Mouse (Mus musculus) monocyte, adult 5-6 weeks (primary cell): ENCODE results near the gene Pgam1. TPM values are rescaled to one million over a fixed set of nuclear protein-coding genes. Genes with fewer than 3 reads are reported as not detected.
"Not testable (repeated sequence)": the region's sequence is repeated elsewhere in the genome, so short reads cannot be mapped to it uniquely, and the experiment has no call there.

ENCODE experiments used
- ATAC-seq: fragments of 153-309, 156-312 bp; replicated peaks from 2 replicates; pipeline ENCODE4 v1.8.0; 2017; ENCODE audit warnings: mild to moderate bottlenecking; ENCODE audit not compliant: low TSS enrichment, insufficient number of reproducible peaks, severe bottlenecking, poor library complexity, low FRiP score
- total RNA-seq: library from RNA; stranded (forward); fragments of 200-1000, 200-491, 200-594 nt; gene quantifications from 3 replicates; pipeline ENCODE4 v1.2.3, GENCODE M21; 2017

Gene Pgam1
- total RNA-seq, result 117 to 136 TPM (median 120 TPM) in 3 replicates

DNA sequence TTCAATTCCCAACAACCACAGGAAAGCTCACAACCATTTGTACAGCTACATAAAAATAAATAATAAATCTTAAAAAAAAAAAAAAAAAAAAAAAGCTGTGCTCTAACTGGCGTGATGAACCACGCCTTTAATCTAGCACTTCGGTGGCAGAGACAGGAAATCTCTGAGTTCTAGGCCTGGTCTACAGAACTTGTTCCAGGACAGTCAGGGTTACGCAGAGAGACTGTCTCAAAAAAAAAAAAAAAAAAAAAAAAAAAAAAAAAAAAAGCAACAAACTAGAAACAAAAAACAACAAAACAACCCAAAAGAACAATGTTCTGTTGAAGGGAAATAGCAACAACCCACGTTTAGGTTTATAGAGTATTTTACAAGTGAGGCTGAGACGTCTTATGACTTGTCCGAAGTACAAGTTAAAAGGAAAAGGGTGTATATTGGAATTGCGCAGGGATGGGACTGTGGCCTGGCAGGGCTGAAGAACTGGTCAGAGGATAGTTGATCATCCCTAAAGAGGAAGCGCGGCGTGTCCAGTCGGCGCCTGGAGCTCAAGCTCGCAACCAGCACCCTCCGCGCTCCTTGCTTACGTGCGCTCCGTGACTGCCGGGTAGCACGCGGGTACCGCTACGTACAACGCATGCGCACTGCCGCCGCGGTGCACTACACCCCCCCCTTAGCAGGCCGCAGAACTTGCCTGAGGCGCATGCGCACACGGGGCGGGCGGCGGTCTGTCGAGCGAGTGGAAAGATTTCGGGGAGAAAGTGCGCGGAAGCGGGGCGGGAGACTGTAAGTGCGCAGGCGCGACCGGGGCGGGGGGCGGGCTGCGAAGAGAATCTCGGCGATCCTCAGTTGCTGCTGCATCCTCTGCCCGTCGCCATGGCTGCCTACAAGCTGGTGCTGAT lies at the start of gene Pgam1:
Gene Pgam1 (plus strand): TSS at position 746 of the 896 bp plus-strand sequence.
- peak; percentile 92 for ATAC-seq

DNA sequence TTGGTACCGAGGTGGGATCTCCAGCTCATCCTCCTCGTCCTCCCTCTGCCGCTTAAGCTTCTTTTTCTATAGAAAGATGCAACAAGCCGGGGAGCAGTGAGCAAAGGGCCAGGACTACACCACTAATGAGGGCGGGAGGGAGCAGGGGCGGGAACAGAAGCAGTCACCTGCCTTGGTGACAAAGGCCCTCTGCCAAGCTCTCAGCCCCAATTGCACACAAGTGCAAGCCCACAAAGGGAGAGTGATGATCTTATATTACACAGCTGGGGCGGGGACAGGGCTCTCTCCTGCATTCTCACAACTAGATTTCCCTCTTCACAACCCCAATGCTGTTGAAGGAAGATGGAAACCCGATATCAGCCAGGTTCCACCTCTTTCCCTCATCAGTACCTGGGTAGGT lies 45.0 kb upstream of the Pgam1 start:
- no peak for ATAC-seq

DNA sequence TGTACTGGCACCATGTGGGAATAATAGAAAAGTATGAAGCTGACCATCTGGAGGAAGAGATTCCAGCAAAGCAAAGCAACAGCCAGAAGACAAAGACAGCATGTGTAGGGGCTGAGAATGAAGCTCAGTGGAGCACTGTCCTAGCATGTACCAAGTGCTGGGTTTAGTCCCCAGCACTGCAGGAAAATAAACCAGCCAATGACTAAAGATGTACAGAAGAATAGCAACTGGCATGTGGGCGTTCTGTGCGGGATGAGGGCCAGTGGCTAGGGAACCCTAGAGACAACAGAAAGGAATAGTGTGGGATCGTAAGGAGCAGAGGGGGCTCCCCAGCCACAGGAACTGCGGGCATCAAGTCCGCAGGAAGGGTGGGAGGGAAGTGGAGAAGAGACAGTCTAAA lies 42.4 kb upstream of the Pgam1 start:
- no peak for ATAC-seq

DNA sequence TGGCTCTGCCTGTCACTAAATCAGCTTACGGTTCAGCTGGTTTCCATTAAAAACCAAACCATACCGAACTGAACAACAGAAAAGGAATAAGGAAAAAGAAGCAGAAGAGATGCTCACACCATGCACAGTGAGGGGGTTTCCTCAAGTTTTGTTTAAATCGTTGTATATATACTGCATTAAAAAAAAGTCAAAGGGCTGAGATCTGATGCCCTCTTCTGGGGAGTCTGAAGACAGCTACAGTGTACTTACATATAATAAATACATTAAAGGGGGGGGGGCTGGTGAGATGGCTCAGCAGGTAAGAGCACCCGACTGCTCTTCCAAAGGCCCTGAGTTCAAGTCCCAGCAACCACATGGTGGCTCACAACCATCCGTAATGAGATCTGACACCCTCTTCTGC lies 41.8 kb upstream of the Pgam1 start:
- ATAC-seq, result not testable (repeated sequence)

DNA sequence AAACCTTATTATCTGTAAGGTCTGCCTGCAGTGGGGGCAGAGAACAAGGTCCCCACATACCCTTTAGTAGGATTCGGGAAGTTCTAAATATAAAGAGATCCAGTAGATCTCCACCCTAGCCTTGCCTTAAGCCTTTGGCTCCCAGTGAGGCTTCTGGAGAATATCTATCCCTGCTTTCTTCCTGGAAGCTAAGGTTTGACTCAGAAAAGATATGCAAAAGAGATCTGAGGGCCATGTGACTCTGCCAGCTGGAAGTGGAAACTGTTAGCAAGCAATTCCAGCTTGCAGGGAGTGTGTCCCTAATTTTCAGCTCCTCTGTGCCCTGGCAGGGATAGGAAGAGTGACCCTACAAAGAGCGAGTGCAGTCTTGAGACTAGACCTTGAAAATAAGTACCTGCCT lies 39.4 kb upstream of the Pgam1 start:
- no peak for ATAC-seq

DNA sequence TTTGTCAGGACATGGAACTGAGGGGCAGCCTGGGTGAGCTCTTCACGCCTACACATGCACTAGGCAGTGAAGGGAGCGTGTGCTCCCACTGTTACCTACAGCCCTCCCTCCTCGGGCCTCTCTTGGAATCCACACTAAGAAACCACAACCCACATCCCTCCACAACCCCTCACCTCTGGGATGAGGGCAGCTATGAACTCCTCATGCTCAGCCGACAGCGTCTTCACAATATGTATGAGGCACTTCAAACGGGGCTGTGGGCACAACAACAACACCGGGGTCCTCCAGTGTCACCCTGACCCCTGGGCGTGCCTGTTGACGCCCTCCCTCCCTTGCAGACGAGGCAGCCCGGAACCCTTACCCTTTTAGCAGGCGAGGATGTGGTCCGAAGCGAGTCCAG lies 37.4 kb upstream of the Pgam1 start:
- no peak for ATAC-seq

DNA sequence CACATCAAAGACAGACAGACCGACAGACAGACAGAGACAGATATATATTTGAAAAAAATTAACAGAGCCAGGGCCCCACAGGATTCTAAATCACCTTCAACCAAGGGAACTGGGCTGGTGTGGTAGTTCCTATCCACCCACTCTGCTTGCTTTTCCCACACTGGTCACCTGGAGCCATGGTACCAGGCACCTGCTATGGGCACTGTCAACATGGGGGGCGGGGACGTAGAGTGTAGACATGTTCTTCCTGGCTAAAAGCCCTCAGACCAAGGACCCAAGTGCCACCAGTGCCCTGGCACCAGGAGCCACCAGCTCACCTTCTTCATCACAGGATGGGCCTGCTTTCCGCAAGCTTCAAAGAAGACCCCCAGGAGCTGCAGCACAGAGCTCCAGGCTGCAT lies 29.9 kb upstream of the Pgam1 start:
- ATAC-seq, result no peak

DNA sequence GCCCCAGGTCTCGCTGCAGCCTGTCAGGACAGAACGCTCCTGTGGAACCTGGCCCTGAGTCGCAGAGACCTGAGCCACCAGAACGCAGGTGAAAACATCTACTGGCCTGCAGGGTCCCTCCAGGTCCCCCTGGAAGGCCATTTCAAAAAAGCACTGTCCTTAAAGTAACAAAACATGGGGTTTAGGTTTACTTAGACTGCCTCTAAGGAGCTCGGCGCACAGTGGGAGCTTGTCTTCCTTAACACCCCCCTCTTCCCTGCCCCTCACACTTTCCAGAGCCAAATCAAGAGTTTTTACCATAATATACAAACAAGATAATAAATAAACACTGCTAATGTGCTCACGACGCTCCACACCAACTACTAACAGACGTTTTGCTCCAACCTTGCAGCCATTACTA lies 27.8 kb upstream of the Pgam1 start:
- no peak for ATAC-seq

DNA sequence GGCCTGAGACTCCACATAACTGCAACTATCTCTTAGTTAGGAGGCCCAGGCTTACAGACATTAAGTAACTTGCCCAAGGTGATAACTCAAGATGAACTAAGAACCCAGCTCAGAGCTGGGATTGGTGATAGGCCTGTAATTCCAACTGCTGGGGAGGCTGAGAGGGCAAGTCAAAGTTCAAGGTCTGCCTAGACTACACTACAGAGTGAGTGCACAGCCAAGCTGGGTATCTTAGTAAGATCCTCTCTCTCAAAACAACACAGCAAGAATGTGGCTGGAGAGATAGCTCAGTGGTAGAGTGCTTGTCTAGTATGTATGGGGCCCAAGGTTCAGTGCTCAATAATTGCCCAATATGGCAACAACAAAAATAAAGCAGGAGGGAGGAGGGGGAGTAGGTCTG lies 23.5 kb upstream of the Pgam1 start:
- ATAC-seq, result no peak

DNA sequence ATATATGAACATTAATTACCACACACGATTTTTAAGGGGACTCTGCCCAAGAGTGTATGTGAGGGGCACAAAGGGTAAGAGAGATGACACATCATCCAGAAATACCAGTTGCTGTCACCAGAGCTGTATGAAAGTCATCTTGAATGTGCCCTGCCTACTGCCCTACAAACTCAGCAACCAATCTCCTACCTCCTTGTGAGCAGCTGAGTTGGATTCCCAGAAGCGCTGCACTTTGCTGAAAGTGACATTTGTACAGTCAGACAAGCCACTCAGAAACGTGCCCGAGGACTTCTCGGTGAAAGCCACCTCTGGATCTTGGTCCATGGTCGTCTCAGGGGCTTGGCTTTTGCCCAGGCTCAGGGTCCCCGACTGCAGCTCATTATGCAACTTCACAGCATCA lies 16.8 kb upstream of the Pgam1 start:
- ATAC-seq, result no peak

DNA sequence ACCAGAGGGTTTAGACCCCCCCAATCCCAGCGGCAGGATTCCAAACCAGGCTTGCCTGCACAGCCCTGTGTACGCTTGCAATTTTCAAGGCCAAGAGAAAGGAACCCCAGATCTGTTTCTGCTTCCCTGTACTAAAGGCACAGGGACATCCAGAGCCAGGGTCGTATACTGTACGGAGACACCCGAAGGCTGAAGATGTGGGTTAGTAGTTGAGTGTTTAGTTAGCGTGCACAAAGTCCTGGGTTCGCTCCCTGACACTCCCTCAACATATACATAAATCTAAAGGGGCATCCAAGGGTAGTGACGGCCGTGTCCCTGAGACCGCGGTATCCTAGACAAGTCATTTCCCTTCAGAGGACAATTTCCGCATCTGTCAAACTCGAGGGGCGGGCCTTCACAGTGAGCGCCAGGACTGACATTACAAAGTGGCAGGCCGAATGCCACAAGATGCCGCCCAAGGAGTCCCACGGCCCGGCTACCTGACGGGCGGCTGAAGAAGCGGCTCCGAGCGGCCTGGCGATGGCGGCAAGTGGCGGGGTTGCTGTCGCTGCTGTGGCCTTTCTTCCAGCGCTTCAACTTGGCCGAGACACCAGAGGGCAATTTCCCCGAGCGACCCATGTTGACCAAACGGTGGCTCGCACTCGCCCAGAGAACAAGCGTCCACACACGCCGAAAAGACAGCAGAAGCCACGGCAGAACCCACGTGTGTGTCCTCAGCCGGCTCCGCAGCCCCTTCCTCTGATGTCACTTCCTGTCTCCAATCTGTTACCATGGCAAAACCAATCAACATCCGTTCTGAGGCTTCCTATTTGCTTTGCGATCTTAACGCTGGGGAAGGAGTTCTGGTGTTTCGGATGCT lies 16.0 kb upstream of the Pgam1 start, which contains the start of gene Rrp12:
Gene Rrp12 (minus strand): TSS at position 714 of the 859 bp plus-strand sequence.
- ATAC-seq, result peak; percentile 79

DNA sequence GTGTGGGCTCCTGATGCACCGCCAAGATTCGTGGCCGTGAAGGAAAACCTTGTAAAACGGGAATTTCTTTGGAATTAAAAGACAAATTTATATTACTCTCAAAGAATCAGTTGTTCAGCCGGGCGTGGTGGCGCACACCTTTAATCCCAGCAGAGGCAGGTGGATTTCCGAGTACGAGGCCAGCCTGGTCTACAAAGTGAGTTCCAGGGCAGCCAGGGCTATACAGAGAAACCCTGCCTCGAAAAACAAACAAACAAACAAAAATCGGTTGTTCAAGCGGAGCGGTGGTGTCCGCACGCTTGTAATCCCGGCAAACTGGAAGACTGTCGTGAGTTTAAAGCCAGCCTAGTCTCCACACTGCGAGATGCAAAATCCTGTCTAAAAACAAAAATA lies 15.4 kb upstream of the Pgam1 start:
- ATAC-seq, result no peak

DNA sequence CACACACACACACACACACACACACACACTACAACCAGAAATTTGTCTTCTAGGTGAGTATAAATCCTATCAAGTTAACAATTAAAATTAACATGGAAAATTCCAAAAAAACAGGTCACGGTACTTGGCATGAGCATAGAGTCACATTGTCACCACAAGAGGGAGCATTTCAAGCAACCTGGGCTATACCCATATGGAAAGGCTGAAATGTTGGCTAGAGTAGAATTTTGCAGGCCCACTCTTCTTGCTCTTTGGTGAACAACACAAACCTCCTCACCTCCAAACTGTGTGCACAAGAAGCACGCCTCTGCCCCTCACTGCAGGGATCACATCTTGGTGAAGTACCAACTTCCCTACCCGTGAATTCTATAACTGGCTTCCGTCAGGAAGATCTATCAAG lies 12.9 kb upstream of the Pgam1 start:
- ATAC-seq, result no peak

DNA sequence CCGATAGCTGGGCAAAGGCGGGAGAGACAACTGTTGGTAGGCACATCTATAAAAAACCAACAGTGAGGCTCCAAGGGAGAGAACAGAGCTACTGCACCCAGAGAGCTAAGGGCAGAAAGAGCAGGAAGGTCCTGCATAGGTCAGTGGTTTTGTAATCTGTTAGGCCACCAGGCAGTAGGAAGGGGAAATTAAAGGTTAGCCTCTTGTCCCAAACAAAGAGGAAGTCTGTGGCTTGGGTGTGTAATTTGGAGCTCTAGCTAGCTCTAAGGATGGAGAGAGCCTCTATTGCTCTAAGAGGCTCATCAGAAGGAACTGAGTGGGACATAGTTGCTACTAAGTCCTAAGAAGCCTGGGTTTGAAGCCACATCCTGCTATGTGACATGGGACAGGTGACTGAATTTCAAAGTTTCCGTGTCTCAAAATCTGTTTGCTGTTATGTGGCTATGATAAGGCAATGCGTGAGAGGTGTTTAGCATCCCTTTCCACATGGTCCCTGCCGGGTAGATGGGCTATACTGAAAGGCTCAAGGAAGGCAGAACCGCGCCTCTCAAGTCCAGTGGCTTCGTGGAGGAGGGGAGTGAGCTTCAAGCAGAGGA lies 11.1 kb upstream of the Pgam1 start:
- ATAC-seq, result peak; percentile 82

DNA sequence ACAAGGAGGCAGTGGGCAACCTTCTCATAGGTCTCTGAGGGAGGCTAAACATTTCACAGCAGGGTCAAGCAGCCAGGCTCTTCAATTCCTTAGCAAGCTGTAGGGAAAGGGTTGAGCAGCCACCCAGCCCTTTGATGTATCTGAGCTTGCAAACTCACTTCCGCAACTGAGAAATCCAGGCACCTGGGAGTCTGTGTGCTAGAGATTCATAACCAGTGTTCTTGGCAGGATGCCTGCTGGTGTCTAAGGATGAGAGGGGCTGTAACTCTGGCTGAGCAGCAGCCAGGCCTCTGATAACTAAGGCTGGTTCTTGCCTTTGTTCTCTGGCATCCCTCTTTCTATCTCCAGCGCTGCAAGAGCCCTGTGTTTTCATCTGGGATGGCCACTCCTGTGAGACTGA lies 10.0 kb upstream of the Pgam1 start:
- no peak for ATAC-seq

DNA sequence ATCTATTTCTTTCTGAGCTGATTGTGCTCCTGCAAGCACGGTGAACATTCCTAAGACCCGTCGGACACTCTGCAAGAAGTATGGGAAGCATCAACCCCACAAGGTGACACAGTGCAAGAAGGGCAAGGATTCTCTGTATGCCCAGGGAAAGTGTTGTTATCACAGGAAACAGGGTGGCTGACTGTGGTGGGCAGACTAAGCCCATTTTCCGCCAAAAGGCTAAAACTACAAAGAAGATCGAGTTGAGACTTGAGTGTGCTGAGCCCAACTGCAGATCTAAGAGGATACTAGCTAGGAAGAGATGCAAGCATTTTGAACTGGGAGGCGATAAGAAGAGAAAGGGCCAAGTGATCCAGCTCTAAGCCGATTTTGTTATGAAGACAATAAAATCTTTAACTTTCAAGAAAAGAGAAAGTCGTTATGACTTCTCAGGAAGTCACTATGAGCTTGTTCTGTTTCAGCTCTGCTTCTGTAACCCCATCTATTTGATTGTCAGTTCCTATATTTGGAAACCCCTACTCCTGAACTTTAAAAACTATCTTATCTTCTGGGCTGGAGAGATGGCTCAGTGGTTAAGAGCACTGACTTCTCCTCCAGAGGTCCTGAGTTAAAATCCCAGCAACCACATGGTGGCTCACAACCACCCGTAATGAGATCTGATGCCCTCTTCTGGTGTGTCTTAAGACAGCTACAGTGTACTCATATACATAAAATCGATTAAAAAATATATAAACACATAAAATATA lies 8.7 kb upstream of the Pgam1 start:
- no peak for ATAC-seq

DNA sequence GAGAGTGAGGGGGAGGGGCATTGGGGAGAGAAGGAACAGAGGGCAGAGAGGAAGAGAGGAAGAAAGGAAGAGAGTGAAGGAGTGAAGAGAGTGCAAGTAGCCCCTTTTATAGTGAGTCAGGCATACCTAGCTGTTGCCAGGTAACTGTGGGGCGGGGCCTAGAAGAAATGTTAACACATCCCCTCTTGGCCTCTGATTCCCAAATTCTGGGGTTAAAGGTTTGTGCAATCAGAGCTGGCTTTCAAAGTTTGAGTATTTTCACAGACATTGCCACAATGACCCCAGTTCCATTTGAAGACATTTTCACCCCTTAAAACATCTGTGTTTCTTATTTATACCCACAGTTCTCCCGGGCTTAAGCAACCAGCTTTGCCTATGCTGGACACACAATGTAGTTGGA lies 6.5 kb upstream of the Pgam1 start:
- no peak for ATAC-seq

DNA sequence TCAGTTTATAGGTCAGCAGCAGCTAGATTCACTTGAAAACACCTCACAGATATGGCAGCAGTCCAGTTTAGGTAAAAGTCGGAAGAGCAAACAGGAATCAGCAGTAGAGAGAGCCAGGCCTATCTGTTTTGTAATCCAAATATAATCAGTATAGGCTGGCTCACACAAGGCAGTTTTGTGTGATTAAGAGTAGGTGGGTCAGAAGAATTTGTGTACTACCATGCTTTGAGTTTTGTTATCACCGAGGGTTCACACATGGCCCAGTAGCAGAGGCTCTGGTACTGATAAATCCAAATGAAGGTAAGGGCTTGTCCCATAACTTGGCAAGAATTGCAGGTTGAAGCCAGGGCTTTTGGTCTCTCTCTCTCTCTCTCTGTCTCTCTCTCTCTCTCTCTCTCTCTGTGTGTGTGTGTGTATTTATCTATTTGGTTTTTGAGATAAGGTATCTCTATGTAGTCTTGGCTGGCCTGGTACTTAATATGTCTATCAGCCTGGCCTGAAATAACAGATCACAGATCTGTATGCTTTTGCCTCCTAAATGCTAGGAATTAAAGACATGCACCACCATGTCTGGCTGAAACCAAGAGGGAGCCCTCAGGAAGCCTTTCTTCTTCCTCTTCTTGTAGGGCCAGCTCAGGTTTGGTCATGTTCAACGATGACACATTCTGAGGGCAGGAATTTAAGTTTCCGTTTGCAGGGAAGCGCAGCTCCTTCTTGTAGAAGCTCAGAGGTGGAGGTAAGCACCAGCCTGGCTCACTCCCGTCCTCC lies 5.2 kb upstream of the Pgam1 start:
- no peak for ATAC-seq
